Mouse (Mus musculus) midbrain, embryonic 15.5 days (tissue): ENCODE data around the gene 1600014C23Rik. TPM values are rescaled to one million over a fixed set of nuclear protein-coding genes. Genes with fewer than 3 reads are reported as not detected.

Source experiments
- polyA plus RNA-seq: library from polyadenylated mRNA; unstranded; fragments of >200 nt; fragmentation: Nextera tagmentation; extraction: Ambion mirVana; gene quantifications from 2 replicates; pipeline ENCODE4 v1.2.1, GENCODE M21; 2015

1600014C23Rik gene
- polyA plus RNA-seq, 1 experiment from 2014 or later: 0.61 TPM

Other genes starting within 250 kb of the 1600014C23Rik start
- gene Aars2, start 227.0 kb downstream of the 1600014C23Rik start, polyA plus RNA-seq: 19.7 and 20.5 TPM in 2 replicates
- 6.0 and 6.2 TPM in 2 replicates for gene Tcte1, start 210.4 kb downstream of the 1600014C23Rik start, polyA plus RNA-seq
- gene Tmem151b, start 184.2 kb downstream of the 1600014C23Rik start, polyA plus RNA-seq: 32.1 and 33.9 TPM in 2 replicates
- 3.5 and 5.3 TPM in 2 replicates for gene Nfkbie, start 178.1 kb downstream of the 1600014C23Rik start, polyA plus RNA-seq
- gene Slc35b2, start 170.0 kb downstream of the 1600014C23Rik start, polyA plus RNA-seq: 85.5 and 93.4 TPM in 2 replicates
- gene Hsp90ab1, start 160.6 kb downstream of the 1600014C23Rik start, polyA plus RNA-seq: 1,488 and 1,537 TPM in 2 replicates
- 30.7 and 33.0 TPM in 2 replicates for gene Slc29a1, start 134.2 kb downstream of the 1600014C23Rik start, polyA plus RNA-seq
- not detected in 2 replicates for gene Mymx, start 131.7 kb downstream of the 1600014C23Rik start, polyA plus RNA-seq
- gene Capn11, start 74.5 kb downstream of the 1600014C23Rik start, polyA plus RNA-seq: 0.65 and 1.2 TPM in 2 replicates
- 118 and 124 TPM in 2 replicates for gene Mrpl14, start 47.5 kb downstream of the 1600014C23Rik start, polyA plus RNA-seq
- gene Tmem63b, start 46.9 kb downstream of the 1600014C23Rik start, polyA plus RNA-seq: 173 and 177 TPM in 2 replicates